Mouse (Mus musculus): ENCODE measurements around the gene Ccdc93.

DNA sequence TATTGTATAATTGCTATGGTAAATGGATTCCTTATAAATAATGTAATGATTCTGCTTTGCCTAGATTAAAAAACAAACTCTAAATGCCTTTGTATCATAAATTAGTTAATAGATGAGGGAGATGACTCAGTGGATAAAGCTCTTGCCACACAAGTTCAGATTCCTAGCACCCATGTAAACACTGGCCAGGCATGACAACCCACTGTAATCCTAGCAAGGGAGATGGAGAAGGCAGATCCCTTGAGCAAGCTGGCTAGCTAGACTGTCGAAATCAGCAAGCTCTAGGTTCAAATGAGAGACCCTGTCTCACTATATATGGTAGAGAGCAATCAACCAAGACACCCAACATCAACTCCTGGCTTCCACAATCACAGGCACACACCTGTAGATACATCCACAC, 87.8 kb downstream of the Ccdc93 start:
- TF ChIP-seq POLR2A (IDR thresholded peaks at IDR 0.05; ENCODE audit: low read depth, low read length), result no peak
- TF ChIP-seq CTCF (conservative IDR thresholded peaks at IDR 0.05; ENCODE audit: insufficient read depth, insufficient read length, low read depth, low read length), result no peak

Measured in kidney, adult 2 months (tissue).